Mouse (Mus musculus) frontal cortex, adult (tissue): ENCODE measurements at regions not wholly inside any gene's neighbourhood (a gene's known extent, or its start where the extent isn't known, plus 50 kb on each side); places are given as distances from the start of the nearest gene placed in this dataset.

ENCODE experiments used
- ATAC-seq: cut with Nextera tagmentation; 2 replicates; pipeline ENCODE4 v1.9.2; 2017; ENCODE audit warnings: mild to moderate bottlenecking, moderate library complexity, mixed read lengths; ENCODE audit not compliant: low TSS enrichment

- no peak for ATAC-seq
These were observed 170.8 kb upstream of the Gm49356 start for GRCm38 (mm10) chr15:58718282-58718681.

- ATAC-seq = no peak
These were observed 169.7 kb upstream of the Gm49356 start for GRCm38 (mm10) chr15:58719410-58719809.

GRCm38 (mm10) chr15:58727041-58727440 is 162.1 kb upstream of the Gm49356 start:
- no peak for ATAC-seq

GRCm38 (mm10) chr15:58728264-58728663 is 160.8 kb upstream of the Gm49356 start:
- no peak for ATAC-seq

- ATAC-seq = no peak
These were observed 158.2 kb upstream of the Gm49356 start for GRCm38 (mm10) chr15:58730861-58731260.

GRCm38 (mm10) chr15:58731346-58731745 is 157.8 kb upstream of the Gm49356 start:
- no peak for ATAC-seq

GRCm38 (mm10) chr15:58731952-58732642 is 157.0 kb upstream of the Gm49356 start:
- ATAC-seq = 0 out of 2 replicates have a peak, but pooled peaks have one; percentile 35
